Mouse (Mus musculus) embryonic fibroblast, embryonic 13.5 days (primary cell): ENCODE measurements at regions not wholly inside any gene's neighbourhood (a gene's known extent, or its start where the extent isn't known, plus 50 kb on each side); places are given as distances from the start of the nearest gene placed in this dataset.

Source experiments
- CTCF ChIP-seq: IDR thresholded peaks from 2 replicates; pipeline ENCODE4 v1.5.1; 2011; ENCODE audit warnings: mild to moderate bottlenecking, control low read depth, low read length, moderate library complexity, borderline replicate concordance; ENCODE audit not compliant: insufficient read depth
- POLR2A ChIP-seq: IDR thresholded peaks from 2 replicates; pipeline ENCODE4 v1.6.1; 2011; ENCODE audit warnings: low read depth, mild to moderate bottlenecking, control low read depth, low read length, moderate library complexity

GRCm38 (mm10) chr12:33719063-33719462 is 209.2 kb upstream of the Ferd3l start:
- TF ChIP-seq CTCF (no peak), POLR2A (no peak)
